Comparison of ENCODE assay signal across 22 mouse cellular contexts in genomic region chr4:58189281-58189680, GRCm38 (mm10). TPM values are rescaled to one million over a fixed set of nuclear protein-coding genes. Genes with fewer than 3 reads are reported as not detected.
"Had no signal": no experiment of that assay in that cellular context is flagged by ENCODE, and none has a peak within 500 bp of the region (broad histone marks: within the 10 kb centered on the region; RNA-seq: fewer than 3 reads in every experiment).

No protein-coding gene starts in this region.

- H3K27me3 ChIP-seq: intestine, embryonic 15.5 days; liver, embryonic 13.5 days; midbrain, embryonic 12.5 days; midbrain, embryonic 15.5 days; neural tube, embryonic 12.5 days; neural tube, embryonic 15.5 days had no signal

- H3K4me1 ChIP-seq: liver, embryonic 13.5 days; midbrain, embryonic 12.5 days; midbrain, embryonic 15.5 days; neural tube, embryonic 12.5 days; neural tube, embryonic 15.5 days had no signal

- H3K27ac ChIP-seq: intestine, embryonic 15.5 days; left cerebral cortex, adult 2 months; liver, embryonic 13.5 days; midbrain, embryonic 12.5 days; midbrain, embryonic 15.5 days; neural tube, embryonic 12.5 days; neural tube, embryonic 15.5 days; stomach, postnatal 0 days had no signal

- DNase-seq: kidney, adult 9 months; kidney, postnatal 36 days; layer of hippocampus, postnatal 36 days; liver, embryonic 13.5 days; lung, adult 2 months; lung, postnatal 14 days; lung, postnatal 4 days; right cerebral cortex, adult 18-20 months; right cerebral cortex, postnatal 14 days; right cerebral cortex, postnatal 4 days; thymus, adult 2 months; thymus, postnatal 14 days; thymus, postnatal 4 days had no signal

- H3K4me3 ChIP-seq: intestine, embryonic 15.5 days; left cerebral cortex, adult 2 months; liver, embryonic 13.5 days; midbrain, embryonic 12.5 days; midbrain, embryonic 15.5 days; neural tube, embryonic 12.5 days; neural tube, embryonic 15.5 days had no signal

- H3K9ac ChIP-seq: intestine, embryonic 15.5 days; liver, embryonic 13.5 days; midbrain, embryonic 12.5 days; midbrain, embryonic 15.5 days; neural tube, embryonic 12.5 days; neural tube, embryonic 15.5 days had no signal

- ATAC-seq: intestine, embryonic 15.5 days; midbrain, embryonic 15.5 days had no signal

- H3K4me2 ChIP-seq: intestine, embryonic 15.5 days; liver, embryonic 13.5 days; midbrain, embryonic 12.5 days; midbrain, embryonic 15.5 days; neural tube, embryonic 12.5 days; neural tube, embryonic 15.5 days had no signal

- H3K36me3 ChIP-seq: intestine, embryonic 15.5 days; liver, embryonic 13.5 days; midbrain, embryonic 12.5 days; midbrain, embryonic 15.5 days; neural tube, embryonic 12.5 days; neural tube, embryonic 15.5 days had no signal

- H3K9me3 ChIP-seq: intestine, embryonic 15.5 days; liver, embryonic 13.5 days; midbrain, embryonic 12.5 days; midbrain, embryonic 15.5 days; neural tube, embryonic 12.5 days; neural tube, embryonic 15.5 days had no signal

RNA-seq across cellular contexts. Expression of gene Svep1, which starts 17.4 kb away (rescaled TPM):
- total RNA-seq: megakaryocyte progenitor cell, adult 5-6 weeks; megakaryocyte-erythroid progenitor cell, adult 5-6 weeks had no signal
